Mouse (Mus musculus) thymus, postnatal 14 days (tissue): ENCODE results near the gene Patl1.
A peak's percentile ranks its signal among the peaks of the same experiment; 100 is the strongest.
"Not testable (repeated sequence)": the region's sequence is repeated elsewhere in the genome, so short reads cannot be mapped to it uniquely, and the experiment has no call there.

Experiments
- DNase-seq: peaks from one replicate; pipeline ENCODE4 v3.0.0; 2021

Patl1 gene

DNA sequence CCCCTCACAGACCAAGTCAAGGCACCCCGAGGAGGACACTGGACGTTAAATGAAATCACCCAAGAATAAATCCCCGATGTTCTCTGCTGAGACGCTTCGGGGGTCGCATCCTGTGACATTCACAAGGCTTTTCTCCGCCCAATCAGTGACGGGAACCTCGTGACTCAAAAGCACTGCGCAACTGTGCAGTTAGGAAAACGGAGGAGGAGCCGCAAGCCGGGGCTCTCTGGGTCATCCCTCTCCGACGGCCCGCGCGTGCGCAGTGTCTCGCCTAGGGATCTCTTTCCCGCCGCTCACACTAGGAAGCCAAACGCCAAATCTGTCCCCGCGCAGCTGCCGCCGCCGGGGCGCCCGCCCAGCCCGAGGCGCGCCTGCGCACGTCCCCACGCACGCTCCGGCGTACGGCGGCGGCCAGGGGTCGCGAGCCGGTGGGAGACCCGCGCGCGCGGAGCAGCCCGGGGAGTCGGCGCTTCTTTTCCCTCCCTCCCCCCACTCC is at the start of gene Patl1:
Patl1 (plus strand) TSS at position 363 of the 496 bp plus-strand sequence.
- peak; percentile 99 for DNase-seq

DNA sequence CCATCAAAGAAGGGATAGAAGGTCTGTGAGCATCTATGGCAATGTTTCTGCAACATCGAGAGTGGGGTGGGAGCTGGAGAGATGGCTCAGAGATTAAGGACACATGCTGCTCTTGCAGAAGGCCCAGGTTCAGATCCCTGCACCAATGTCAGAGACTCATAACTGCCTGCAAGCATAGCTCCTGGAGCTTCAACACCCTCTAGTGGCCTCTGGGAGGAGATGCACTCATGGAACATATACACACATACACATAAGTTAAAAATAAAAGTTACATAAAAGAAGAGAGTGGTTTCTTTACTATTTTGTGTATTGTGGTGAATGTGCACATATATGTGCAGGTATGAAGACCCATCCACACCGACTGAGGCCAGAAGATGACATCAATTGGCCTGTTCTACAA is 44.4 kb upstream of the Patl1 start:
- DNase-seq = no peak

- no peak for DNase-seq
These were observed 37.2 kb upstream of the Patl1 start, which contains the start of gene Olfr1419 for GRCm38 (mm10) chr19:11875006-11875405. TSS of gene Olfr1419 (minus strand) at chr19:11875106.

GRCm38 (mm10) chr19:11878404-11878803 is 33.8 kb upstream of the Patl1 start:
- not testable (repeated sequence) for DNase-seq

- DNase-seq = no peak
These were observed 25.9 kb upstream of the Patl1 start, which contains the start of gene Olfr1420 for GRCm38 (mm10) chr19:11886265-11886664. TSS of gene Olfr1420 (plus strand) at chr19:11886565.

- no peak for DNase-seq
These were observed 1.2 kb upstream of the Patl1 start for GRCm38 (mm10) chr19:11911021-11911420.

- peak; percentile 43 for DNase-seq
These were observed 596 bp upstream of the Patl1 start for GRCm38 (mm10) chr19:11911603-11912002.

GRCm38 (mm10) chr19:11912533-11913121 is 428 bp downstream of the Patl1 start:
- peak; percentile 63 for DNase-seq

DNA sequence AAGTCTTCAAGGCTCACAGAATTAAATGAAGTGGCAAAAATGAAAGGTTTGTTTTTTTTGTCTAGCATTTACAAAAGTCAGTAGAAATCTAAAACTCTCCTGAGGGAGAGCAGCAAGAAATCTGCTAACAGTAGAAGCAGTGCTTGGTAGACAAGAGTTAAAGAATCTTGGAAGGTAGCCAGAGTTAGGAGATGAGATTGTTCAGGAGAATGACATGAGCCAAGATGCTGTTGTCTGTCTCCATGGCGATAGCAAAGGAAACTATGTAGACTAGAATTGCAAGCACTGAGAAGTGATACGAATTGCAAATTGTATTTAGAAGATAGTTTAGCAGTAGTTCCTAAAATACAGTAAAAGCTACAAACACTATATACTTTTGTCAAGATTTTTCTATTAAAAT is 3.6 kb downstream of the Patl1 start:
- no peak for DNase-seq

- DNase-seq = no peak
These were observed 9.9 kb downstream of the Patl1 start for GRCm38 (mm10) chr19:11922068-11922467.

GRCm38 (mm10) chr19:11922515-11922914 is 10.3 kb downstream of the Patl1 start:
- not testable (repeated sequence) for DNase-seq

DNA sequence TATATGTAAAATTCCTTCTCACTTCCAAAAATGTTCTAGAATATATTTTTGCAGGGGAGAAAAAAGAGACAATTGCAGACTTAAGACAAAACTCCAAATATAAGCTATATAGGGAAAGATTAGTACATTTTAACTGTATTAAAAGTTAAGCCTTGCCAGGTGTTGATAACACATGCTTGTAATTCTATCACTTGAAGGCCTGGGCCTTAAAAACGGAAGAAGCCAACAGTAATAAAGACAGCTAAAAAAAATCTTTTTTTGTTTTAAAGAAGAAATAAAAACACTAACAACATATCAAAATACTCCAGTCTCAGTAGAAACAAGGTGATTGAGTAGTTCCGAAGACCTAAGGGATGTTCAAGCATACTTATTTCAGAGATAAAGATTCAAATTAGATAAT is 14.2 kb downstream of the Patl1 start:
- DNase-seq = no peak

- DNase-seq = no peak
These were observed 16.0 kb downstream of the Patl1 start for GRCm38 (mm10) chr19:11928025-11928748.

GRCm38 (mm10) chr19:11946460-11946859 is 34.3 kb downstream of the Patl1 start:
- DNase-seq = not testable (repeated sequence)

DNA sequence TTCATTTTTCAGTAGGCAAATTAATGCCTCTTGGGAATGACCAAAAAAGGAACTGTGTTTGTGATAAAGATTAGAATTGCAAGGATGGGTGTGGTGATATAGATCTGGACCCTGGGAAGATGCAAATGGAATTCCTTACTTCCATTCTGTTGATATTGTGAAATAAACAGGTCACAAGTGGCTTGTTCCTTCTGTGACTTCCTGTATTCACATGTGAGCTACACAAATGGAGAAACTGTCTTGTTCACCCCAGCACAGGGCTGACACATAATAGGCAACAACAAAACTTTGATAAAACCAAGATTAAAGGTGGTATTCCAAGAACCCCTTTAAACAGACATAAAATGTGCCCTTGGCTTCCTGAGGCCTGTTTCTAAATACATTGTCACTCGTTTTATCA is 37.7 kb downstream of the Patl1 start:
- no peak for DNase-seq

- no peak for DNase-seq
These were observed 38.5 kb downstream of the Patl1 start for GRCm38 (mm10) chr19:11950747-11951146.

DNA sequence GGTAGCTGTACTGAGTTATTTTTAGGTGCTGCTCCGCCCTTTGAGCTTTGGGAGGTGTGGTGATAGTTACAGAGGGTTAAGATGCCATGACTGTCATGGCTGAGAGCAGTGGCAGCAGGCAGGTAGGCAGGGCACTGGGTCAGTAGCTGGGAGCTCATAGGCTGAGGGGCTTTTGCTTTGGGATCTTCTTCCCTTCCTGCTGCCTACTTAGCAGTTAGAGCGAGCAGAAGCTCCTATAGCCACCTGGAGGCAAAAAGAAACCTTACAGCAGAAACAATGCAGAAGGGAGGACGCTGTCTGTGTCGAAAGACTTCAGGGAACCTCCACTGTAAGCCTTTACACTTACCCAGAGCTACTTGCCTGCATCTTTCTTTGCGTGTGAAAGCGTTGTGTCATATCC is 42.0 kb downstream of the Patl1 start:
- no peak for DNase-seq

DNA sequence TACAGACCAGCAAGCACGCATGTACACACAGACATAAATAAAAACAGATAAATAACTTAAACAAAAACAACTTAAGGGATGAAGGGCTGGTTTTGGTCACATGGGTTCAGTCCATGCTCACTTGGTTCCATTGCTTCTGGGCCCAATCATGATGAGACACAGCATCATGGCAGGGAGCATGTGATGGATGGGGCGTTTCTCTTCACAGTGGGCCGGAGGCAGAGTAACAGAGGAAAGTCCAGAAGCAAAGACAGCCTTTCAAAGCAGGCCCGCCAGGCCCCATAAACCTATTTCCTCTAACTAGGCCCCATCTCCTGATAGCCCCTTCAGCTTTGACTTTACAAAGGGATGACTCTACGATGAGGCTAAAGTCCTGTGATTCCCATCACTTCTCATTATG is 44.4 kb downstream of the Patl1 start:
- DNase-seq = no peak

DNA sequence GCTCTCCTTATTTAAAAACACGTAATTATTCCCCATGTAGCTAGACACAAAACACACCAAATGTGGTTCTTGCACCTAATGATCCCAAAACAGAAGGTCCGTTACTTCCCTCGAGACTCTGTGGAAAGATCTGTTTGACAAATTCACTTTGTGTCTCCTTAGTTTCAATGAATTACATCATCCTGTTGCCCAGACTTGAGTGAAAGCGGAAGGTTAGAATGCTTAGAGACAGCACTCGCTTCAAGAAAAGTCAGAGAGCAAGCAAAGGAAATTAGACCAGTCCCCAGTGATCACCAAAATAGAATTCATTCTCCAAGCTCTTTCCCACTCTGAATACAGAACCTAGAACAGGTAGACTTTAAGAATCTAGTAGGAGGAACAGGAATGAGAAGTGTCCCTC is 45.2 kb downstream of the Patl1 start:
- DNase-seq = no peak

- DNase-seq = no peak
These were observed 45.6 kb downstream of the Patl1 start for GRCm38 (mm10) chr19:11957846-11958245.

- DNase-seq = no peak
These were observed 52.1 kb downstream of the Patl1 start for GRCm38 (mm10) chr19:11964266-11964665.

- DNase-seq = peak; percentile 98
These were observed 53.1 kb downstream of the Patl1 start, which contains the start of gene Osbp for GRCm38 (mm10) chr19:11965023-11965942. TSS of gene Osbp (plus strand) at chr19:11965941.

DNA sequence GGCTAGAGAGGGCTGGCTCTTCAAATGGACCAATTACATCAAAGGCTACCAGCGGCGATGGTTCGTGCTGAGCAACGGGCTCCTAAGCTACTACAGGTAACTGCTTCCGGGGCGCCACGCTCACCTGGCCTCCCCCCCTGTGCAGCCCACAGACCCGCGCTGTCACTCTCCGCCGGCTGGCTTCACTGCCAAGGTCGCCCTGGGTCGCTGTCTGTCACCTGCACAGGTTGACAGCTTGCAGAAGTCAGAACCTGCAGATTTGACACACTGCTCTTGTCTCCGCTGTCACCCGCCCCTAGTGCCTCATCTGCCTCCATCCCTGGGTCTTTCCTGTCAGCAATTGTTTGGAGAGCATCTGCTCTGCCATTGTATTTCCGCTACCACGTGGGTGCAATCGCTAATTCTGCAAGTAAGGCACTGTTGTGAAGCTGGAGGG is 54.0 kb downstream of the Patl1 start:
- DNase-seq = peak; percentile 71
